Mouse (Mus musculus): ENCODE data around the gene Rbpjl. TPM values are rescaled to one million over a fixed set of nuclear protein-coding genes. Genes with fewer than 3 reads are reported as not detected.

The Rbpjl gene
- polyA plus RNA-seq, 2 experiments, result 0.45 to 2.7 TPM

DNA sequence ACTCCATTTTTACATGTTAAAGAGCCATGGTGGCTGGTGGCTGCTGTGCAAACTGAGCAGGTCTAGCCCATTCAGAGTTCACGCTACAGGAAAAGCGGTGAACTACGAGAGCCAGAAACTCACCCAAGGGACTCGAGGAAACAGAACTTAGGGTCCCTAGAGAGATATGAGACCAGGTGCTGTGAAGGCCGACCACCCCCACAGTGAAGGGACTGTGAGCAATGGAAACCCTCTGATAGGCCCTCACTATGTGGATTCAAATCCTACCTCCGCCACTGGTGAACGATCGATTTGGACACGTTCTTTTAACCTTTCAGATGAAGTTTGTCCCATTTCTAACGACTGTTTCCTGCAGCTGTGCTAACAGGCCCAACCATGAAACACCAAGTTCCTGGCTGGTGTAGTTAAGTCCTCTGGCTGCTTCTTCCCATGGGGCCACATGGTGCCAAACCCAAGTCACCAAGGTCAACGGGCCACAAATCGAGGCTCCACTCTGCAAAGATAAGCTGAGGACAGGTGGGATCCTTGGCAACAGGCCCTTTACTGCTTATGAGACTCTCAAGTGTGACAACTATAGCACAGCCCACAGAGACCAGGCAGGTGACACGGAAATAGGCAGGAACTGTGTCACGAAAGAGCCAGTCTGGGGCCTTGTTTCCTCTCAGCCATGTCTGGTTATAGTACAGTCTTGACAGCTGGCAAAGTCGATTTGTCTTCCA lies 19.9 kb downstream of the Rbpjl start:
- Histone ChIP-seq H3K27me3 (ENCODE audit: control insufficient read depth, insufficient read depth, low read length) (no peaks in the 10 kb centered on the region), H3K27ac (replicated peaks; ENCODE audit: low read depth, low read length) (peak overlapping the region; percentile 58; the same call in 1 of the 2 replicates), H3K4me3 (replicated peaks; ENCODE audit: low read length) (no peak overlapping the region), H3K36me3 (ENCODE audit: control insufficient read depth, insufficient read depth, low read length) (peaks cover 41% of the 10 kb centered on the region), H3K9me3 (ENCODE audit: control insufficient read depth, low read length) (no peaks in the 10 kb centered on the region), H3K9ac (ENCODE audit: low read depth, low read length, severe bottlenecking) (no peak overlapping the region), H3K4me1 (ENCODE audit: control insufficient read depth, insufficient read depth, low read length) (peaks cover 13% of the 10 kb centered on the region; the same call in 1 of the 2 replicates), H3K4me2 (replicated peaks; ENCODE audit: low read depth, low read length, severe bottlenecking) (no peak overlapping the region)
- no peak for TF ChIP-seq POLR2A (IDR thresholded peaks at IDR 0.05; ENCODE audit: borderline replicate concordance, extremely low read depth, insufficient read depth, insufficient read length)
- ATAC-seq (ENCODE audit: low FRiP score, low read depth), result no peak
- 80% methylated on average over 15 of the region's 15 CpGs for WGBS
- DNase-seq (ENCODE audit: low spot score), result no peak

DNA sequence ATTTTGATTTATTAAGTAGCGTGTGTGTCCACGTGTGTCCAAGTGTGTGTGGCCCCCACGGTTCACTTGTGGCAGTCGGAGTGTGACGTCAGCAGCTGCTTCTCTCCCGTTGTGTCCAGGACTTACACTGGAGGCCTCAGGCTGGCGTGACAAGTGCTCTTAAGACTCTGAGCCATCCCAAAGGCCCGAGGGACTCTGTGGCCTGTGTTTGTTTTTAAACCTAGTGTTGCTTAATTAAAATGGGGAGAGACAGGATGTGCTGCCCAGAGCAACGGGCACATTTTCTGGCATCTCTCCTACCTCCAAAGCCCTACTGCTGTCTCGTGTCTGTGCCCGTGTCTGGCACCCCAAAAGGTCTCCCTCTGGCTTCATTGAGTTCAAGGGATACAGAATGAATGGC lies 20.5 kb downstream of the Rbpjl start:
- Histone ChIP-seq H3K4me3 (replicated peaks; ENCODE audit: low read length) (no peak overlapping the region), H3K27me3 (ENCODE audit: control insufficient read depth, insufficient read depth, low read length) (no peaks in the 10 kb centered on the region), H3K36me3 (ENCODE audit: control insufficient read depth, insufficient read depth, low read length) (peaks cover 47% of the 10 kb centered on the region), H3K4me1 (ENCODE audit: control insufficient read depth, insufficient read depth, low read length) (peaks cover 10% of the 10 kb centered on the region; the same call in 1 of the 2 replicates), H3K27ac (replicated peaks; ENCODE audit: low read depth, low read length) (no peak overlapping the region), H3K9ac (ENCODE audit: low read depth, low read length, severe bottlenecking) (no peak overlapping the region), H3K9me3 (ENCODE audit: control insufficient read depth, low read length) (no peaks in the 10 kb centered on the region), H3K4me2 (replicated peaks; ENCODE audit: low read depth, low read length, severe bottlenecking) (no peak overlapping the region)
- DNase-seq (ENCODE audit: low spot score) (no peak), ATAC-seq (ENCODE audit: low FRiP score, low read depth) (no peak)
- no peak for TF ChIP-seq POLR2A (IDR thresholded peaks at IDR 0.05; ENCODE audit: borderline replicate concordance, extremely low read depth, insufficient read depth, insufficient read length)
- 87% methylated on average over 11 of the region's 11 CpGs for WGBS

DNA sequence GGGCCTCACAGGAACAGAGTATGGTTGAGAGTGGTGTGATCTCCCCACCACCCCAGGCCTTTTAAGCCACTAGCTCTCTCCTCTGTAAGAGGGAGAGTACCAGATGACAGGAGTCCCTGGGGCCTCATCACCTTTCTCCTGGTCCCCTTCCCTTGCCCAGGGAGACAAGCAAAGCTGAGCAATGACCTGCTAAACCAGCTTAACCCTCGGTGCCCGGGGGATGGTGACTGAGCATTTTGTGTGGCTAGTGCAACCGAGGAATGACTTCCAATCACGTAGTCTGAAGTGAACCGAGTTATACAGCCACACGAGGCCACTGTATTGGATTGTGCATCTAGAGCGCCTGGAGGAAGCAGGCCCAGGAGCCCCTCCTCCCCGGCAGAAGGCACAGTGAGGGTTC lies 21.5 kb downstream of the Rbpjl start:
- H3K4me1 ChIP-seq (ENCODE audit: control insufficient read depth, insufficient read depth, low read length), result 0 out of 2 replicates have a peak, but pooled peaks cover 4% of the 10 kb centered on the region
- peaks cover 55% of the 10 kb centered on the region for H3K36me3 ChIP-seq (ENCODE audit: control insufficient read depth, insufficient read depth, low read length)
- H3K27me3 ChIP-seq (ENCODE audit: control insufficient read depth, insufficient read depth, low read length), result no peaks in the 10 kb centered on the region
- ATAC-seq (ENCODE audit: low FRiP score, low read depth), result no peak
- no peak for TF ChIP-seq POLR2A (IDR thresholded peaks at IDR 0.05; ENCODE audit: borderline replicate concordance, extremely low read depth, insufficient read depth, insufficient read length)
- H3K9ac ChIP-seq (ENCODE audit: low read depth, low read length, severe bottlenecking), result no peak overlapping the region
- no peak for DNase-seq (ENCODE audit: low spot score)
- H3K27ac ChIP-seq (replicated peaks; ENCODE audit: low read depth, low read length), result no peak overlapping the region
- H3K4me3 ChIP-seq (replicated peaks; ENCODE audit: low read length), result no peak overlapping the region
- 89% methylated on average over 8 of the region's 8 CpGs for WGBS
- H3K4me2 ChIP-seq (replicated peaks; ENCODE audit: low read depth, low read length, severe bottlenecking), result no peak overlapping the region
- no peaks in the 10 kb centered on the region for H3K9me3 ChIP-seq (ENCODE audit: control insufficient read depth, low read length)

DNA sequence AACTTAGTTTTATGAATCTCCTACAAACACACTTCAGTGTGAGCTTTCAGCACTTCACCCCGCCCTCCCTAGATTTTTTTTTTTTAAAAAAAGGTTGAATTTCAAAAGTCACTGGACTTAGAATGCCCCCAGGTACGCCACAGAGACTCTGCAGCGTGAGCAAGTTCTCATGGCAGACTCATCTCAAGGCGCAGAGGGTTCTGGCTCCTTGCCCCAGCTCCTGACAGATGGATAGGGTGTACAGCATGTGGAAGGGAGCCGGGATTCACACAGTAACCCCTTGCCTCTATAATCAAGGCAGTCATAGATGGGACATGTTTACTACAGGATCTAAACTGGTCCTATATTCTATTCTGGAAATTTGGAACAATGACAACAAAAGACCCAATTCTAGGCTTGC lies 22.5 kb downstream of the Rbpjl start:
- H3K4me3 ChIP-seq (replicated peaks; ENCODE audit: low read length), result no peak overlapping the region
- 75% methylated on average over 5 of the region's 5 CpGs for WGBS

DNA sequence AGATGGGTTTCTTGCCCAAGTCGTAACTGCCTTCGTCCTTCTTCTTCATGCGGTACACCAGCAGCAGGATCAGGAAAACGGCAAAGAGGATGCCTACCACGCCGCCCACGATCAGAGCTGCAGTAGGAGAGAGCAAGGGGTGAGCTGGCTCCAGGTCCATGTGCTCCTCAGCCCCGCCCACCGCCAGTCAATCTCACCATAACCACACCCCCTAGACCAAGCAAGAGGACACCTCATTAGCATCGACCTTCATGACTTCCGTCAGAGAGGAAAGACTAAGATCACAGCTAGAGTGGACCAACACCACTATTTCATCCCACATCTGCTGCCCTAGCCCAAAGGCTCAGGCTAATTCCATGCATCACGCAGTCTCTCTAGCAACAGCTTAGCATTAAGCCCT lies 23.2 kb downstream of the Rbpjl start:
- no peak overlapping the region for H3K4me3 ChIP-seq (replicated peaks; ENCODE audit: low read length)
- no peaks in the 10 kb centered on the region for H3K27me3 ChIP-seq (ENCODE audit: control insufficient read depth, insufficient read depth, low read length)
- no peak overlapping the region for H3K4me2 ChIP-seq (replicated peaks; ENCODE audit: low read depth, low read length, severe bottlenecking)
- DNase-seq (ENCODE audit: low spot score) (no peak), ATAC-seq (ENCODE audit: low FRiP score, low read depth) (no peak)
- WGBS, result 26% methylated on average over 12 of the region's 12 CpGs
- peaks cover 57% of the 10 kb centered on the region for H3K36me3 ChIP-seq (ENCODE audit: control insufficient read depth, insufficient read depth, low read length)
- H3K27ac ChIP-seq (replicated peaks; ENCODE audit: low read depth, low read length), result no peak overlapping the region
- no peak overlapping the region for H3K9ac ChIP-seq (ENCODE audit: low read depth, low read length, severe bottlenecking)
- no peak for TF ChIP-seq POLR2A (IDR thresholded peaks at IDR 0.05; ENCODE audit: borderline replicate concordance, extremely low read depth, insufficient read depth, insufficient read length)
- no peaks in the 10 kb centered on the region for H3K9me3 ChIP-seq (ENCODE audit: control insufficient read depth, low read length)
- peaks cover 13% of the 10 kb centered on the region for H3K4me1 ChIP-seq (ENCODE audit: control insufficient read depth, insufficient read depth, low read length)

More for the DNA sequence above, 22.5 kb downstream of the Rbpjl start:
- ATAC-seq (ENCODE audit: low FRiP score, low read depth) (no peak), DNase-seq (ENCODE audit: low spot score) (no peak)
- no peak for TF ChIP-seq POLR2A (IDR thresholded peaks at IDR 0.05; ENCODE audit: borderline replicate concordance, extremely low read depth, insufficient read depth, insufficient read length)
- Histone ChIP-seq H3K9ac (ENCODE audit: low read depth, low read length, severe bottlenecking) (no peak overlapping the region), H3K9me3 (ENCODE audit: control insufficient read depth, low read length) (no peaks in the 10 kb centered on the region), H3K36me3 (ENCODE audit: control insufficient read depth, insufficient read depth, low read length) (peaks cover 57% of the 10 kb centered on the region), H3K27ac (replicated peaks; ENCODE audit: low read depth, low read length) (no peak overlapping the region), H3K4me2 (replicated peaks; ENCODE audit: low read depth, low read length, severe bottlenecking) (no peak overlapping the region), H3K4me1 (ENCODE audit: control insufficient read depth, insufficient read depth, low read length) (peaks cover 6% of the 10 kb centered on the region; the same call in 1 of the 2 replicates), H3K27me3 (ENCODE audit: control insufficient read depth, insufficient read depth, low read length) (no peaks in the 10 kb centered on the region)

Data from limb, embryonic 14.5 days (tissue).